Mouse (Mus musculus) liver, postnatal 0 days (tissue): ENCODE results near the gene BC003965.

Source experiments
- CTCF ChIP-seq: sonication (generic); IDR thresholded peaks from 2 replicates; pipeline ENCODE4 v1.5.1; 2016; ENCODE audit warnings: antibody characterized with exemption, low read depth
- EP300 ChIP-seq: IDR thresholded peaks from 2 replicates; pipeline ENCODE4 v1.6.1; 2016; ENCODE audit warnings: antibody characterized with exemption, low read depth, mild to moderate bottlenecking

DNA sequence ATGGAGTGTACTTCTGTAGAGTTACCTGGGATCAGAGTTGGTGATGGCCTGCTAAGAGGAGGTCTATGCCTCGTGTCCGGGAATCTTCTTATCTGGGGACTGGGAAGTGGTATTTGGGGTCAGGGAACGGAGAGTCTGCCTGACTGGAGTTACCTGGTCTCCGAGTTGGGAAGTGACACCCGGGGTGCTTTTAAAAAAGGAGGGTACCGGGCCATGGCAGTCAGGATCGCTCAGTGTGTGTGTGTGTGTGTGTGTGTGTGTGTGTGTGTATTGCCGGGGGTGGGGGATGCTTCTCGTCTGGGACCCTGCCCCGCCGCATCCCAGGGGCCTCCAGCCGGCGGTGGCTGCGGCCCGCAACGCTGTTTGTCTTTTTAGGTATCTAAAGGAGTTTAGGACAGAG is 4.7 kb downstream of the BC003965 start:
- TF ChIP-seq CTCF (no peak), EP300 (no peak)
